ENCODE assay signal across 23 mouse cellular contexts in the genomic region with DNA sequence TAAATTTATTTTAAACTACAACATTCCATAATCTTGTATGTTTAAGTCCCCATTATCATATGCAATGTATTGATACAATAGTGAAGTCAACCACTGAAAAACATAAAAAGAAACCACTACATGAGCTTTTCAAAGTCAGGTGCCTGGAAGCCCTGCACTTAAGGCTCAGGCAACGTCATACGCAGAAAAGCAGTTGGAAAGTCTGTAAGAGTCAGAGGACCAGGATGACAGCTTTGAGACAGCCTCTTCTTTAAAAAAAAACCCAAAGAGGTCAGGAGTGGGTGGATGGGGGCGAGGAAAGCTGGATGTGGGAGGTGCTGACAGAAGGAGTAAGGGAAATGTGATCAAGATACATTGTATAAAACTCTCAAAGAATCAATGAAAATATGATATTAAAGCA. TPM values are rescaled to one million over a fixed set of nuclear protein-coding genes. Genes with fewer than 3 reads are reported as not detected.
DNase-seq lines count a peak whose midpoint lies in the region; ATAC-seq and TF ChIP-seq lines count a peak whose summit lies in the region.
"Had no signal": no experiment of that assay in that cellular context is flagged by ENCODE, and none has a peak within 500 bp of the region (broad histone marks: within the 10 kb centered on the region; RNA-seq: fewer than 3 reads in every experiment).

No protein-coding gene starts in this region.

- no peak overlapping the region for H3K4me2 ChIP-seq in intestine, embryonic 16.5 days (ENCODE audit: low read depth, low read length)
- no peak overlapping the region for H3K4me2 ChIP-seq in midbrain, postnatal 0 days (ENCODE audit: low read depth, low read length, poor library complexity, severe bottlenecking)
- H3K4me2 ChIP-seq: embryonic facial prominence, embryonic 12.5 days; forebrain, embryonic 13.5 days; forebrain, embryonic 15.5 days had no signal

- no peaks in the 10 kb centered on the region for H3K27me3 ChIP-seq in intestine, embryonic 16.5 days (replicated peaks; ENCODE audit: control insufficient read depth, insufficient read depth, low read length)
- no peaks in the 10 kb centered on the region for H3K27me3 ChIP-seq in midbrain, postnatal 0 days (ENCODE audit: insufficient read depth, low read length)
- H3K27me3 ChIP-seq: embryonic facial prominence, embryonic 12.5 days; forebrain, embryonic 13.5 days; forebrain, embryonic 15.5 days had no signal

- WGBS in intestine, embryonic 16.5 days: 82% methylated on average over 3 of the region's 3 CpGs
- WGBS in midbrain, postnatal 0 days: 85% methylated on average over 3 of the region's 3 CpGs

- H3K4me3 ChIP-seq in intestine, embryonic 16.5 days (ENCODE audit: low read length): no peak overlapping the region
- no peak overlapping the region for H3K4me3 ChIP-seq in midbrain, postnatal 0 days (ENCODE audit: low read depth, low read length)
- H3K4me3 ChIP-seq: embryonic facial prominence, embryonic 10.5 days; embryonic facial prominence, embryonic 12.5 days; forebrain, embryonic 13.5 days; forebrain, embryonic 15.5 days had no signal

- 0 out of 2 replicates have a peak, but pooled peaks cover 2% of the 10 kb centered on the region for H3K4me1 ChIP-seq in intestine, embryonic 16.5 days (ENCODE audit: control insufficient read depth, insufficient read depth, low read length)
- H3K4me1 ChIP-seq in midbrain, postnatal 0 days (ENCODE audit: insufficient read depth, low read length): no peaks in the 10 kb centered on the region

- ATAC-seq in CD4-positive, CD25-positive, alpha-beta regulatory T cell, adult 4 months: peak; percentile 42
- peak; percentile 30 for ATAC-seq in activated CD4-positive, CD25-positive, alpha-beta regulatory T cell, adult 4 months
- no peak for ATAC-seq in intestine, embryonic 16.5 days
- ATAC-seq in midbrain, postnatal 0 days (ENCODE audit: low FRiP score): no peak

- no peaks in the 10 kb centered on the region for H3K36me3 ChIP-seq in intestine, embryonic 16.5 days (ENCODE audit: control insufficient read depth, insufficient read depth, low read length)
- no peaks in the 10 kb centered on the region for H3K36me3 ChIP-seq in midbrain, postnatal 0 days (ENCODE audit: insufficient read depth, low read length)
- H3K36me3 ChIP-seq: embryonic facial prominence, embryonic 10.5 days; embryonic facial prominence, embryonic 12.5 days; forebrain, embryonic 15.5 days had no signal

- no peak for TF ChIP-seq CTCF in midbrain, postnatal 0 days (IDR thresholded peaks at IDR 0.05)

- no peaks in the 10 kb centered on the region for H3K9me3 ChIP-seq in intestine, embryonic 16.5 days (ENCODE audit: control insufficient read depth, low read length)
- no peaks in the 10 kb centered on the region for H3K9me3 ChIP-seq in midbrain, postnatal 0 days (ENCODE audit: low read length)
- H3K9me3 ChIP-seq: embryonic facial prominence, embryonic 10.5 days; embryonic facial prominence, embryonic 12.5 days; forebrain, embryonic 13.5 days; forebrain, embryonic 15.5 days had no signal

- intact Hi-C loops in gastrocnemius, postnatal 14 days (cut with DNase I; ENCODE audit: low total_unique reads): no loop called here

- peak; percentile 70 for DNase-seq in CD4-positive helper T cell, adult 2 months (ENCODE audit: low read depth, low spot score)
- DNase-seq in induced T-regulatory cell, adult 2 months (ENCODE audit: low read depth): peak; percentile 81
- no peak for DNase-seq in layer of hippocampus, adult 9-11 months
- DNase-seq in gastrocnemius, postnatal 14 days: no peak
- DNase-seq in midbrain, postnatal 0 days (ENCODE audit: low spot score): no peak
- DNase-seq: adrenal gland, adult 2 months; adrenal gland, postnatal 10 days; adrenal gland, postnatal 25 days; B cell, adult 2 months; cerebellum, adult 11-12 months; cerebellum, adult 2 months; cerebellum, adult 9-10 months; cerebellum, postnatal 10 days; cerebellum, postnatal 25 days had no signal

- no peak overlapping the region for H3K9ac ChIP-seq in intestine, embryonic 16.5 days (ENCODE audit: low read depth, low read length)
- no peak overlapping the region for H3K9ac ChIP-seq in midbrain, postnatal 0 days (replicated peaks; ENCODE audit: low read length, poor library complexity, severe bottlenecking)
- H3K9ac ChIP-seq: embryonic facial prominence, embryonic 12.5 days; forebrain, embryonic 13.5 days; forebrain, embryonic 15.5 days; forebrain, postnatal 0 days had no signal

- H3K27ac ChIP-seq in intestine, embryonic 16.5 days (ENCODE audit: low read length): no peak overlapping the region
- no peak overlapping the region for H3K27ac ChIP-seq in midbrain, postnatal 0 days (ENCODE audit: low read depth, low read length)
- H3K27ac ChIP-seq: embryonic facial prominence, embryonic 10.5 days; embryonic facial prominence, embryonic 12.5 days; forebrain, embryonic 13.5 days had no signal

RNA-seq across cellular contexts. Expression of a gene that starts 21.6 kb away (rescaled TPM):
- polyA plus RNA-seq in CD4-positive, CD25-positive, alpha-beta regulatory T cell, adult 4 months (2017; shearing (Covaris generic)): 10 to 100 TPM; 21.5 to 23.6 TPM
- polyA plus RNA-seq in activated CD4-positive, CD25-positive, alpha-beta regulatory T cell, adult 4 months (2017; shearing (Covaris generic)): 10 to 100 TPM; 11.8 to 17.2 TPM
- 2.4 and 3.2 TPM in 2 replicates for polyA plus RNA-seq in intestine, embryonic 16.5 days (2015; fragmentation: Nextera tagmentation; extraction: Ambion mirVana)
- 1 to 10 TPM; 4.7 to 6.4 TPM for total RNA-seq in gastrocnemius, postnatal 14 days (2021)
- total RNA-seq in midbrain, postnatal 0 days (2014; rRNA removed): 15.9 and 16.0 TPM in 2 replicates
- polyA plus RNA-seq in midbrain, postnatal 0 days (2015; fragmentation: Nextera tagmentation; extraction: Ambion mirVana): 11.0 and 11.7 TPM in 2 replicates
- total RNA-seq: MEL had no signal

Comparison
In these comparisons a context has a peak if more than half of its experiments do, and no peak if none do; other contexts are left out.
1. DNase-seq: peak in CD4-positive helper T cell, adult 2 months (single experiment) and induced T-regulatory cell, adult 2 months (single experiment); none in layer of hippocampus, adult 9-11 months (single experiment), gastrocnemius, postnatal 14 days (single experiment) and midbrain, postnatal 0 days (single experiment).
2. ATAC-seq: peak in CD4-positive, CD25-positive, alpha-beta regulatory T cell, adult 4 months (single experiment) and activated CD4-positive, CD25-positive, alpha-beta regulatory T cell, adult 4 months (single experiment); none in intestine, embryonic 16.5 days (single experiment) and midbrain, postnatal 0 days (single experiment).